Mouse (Mus musculus) layer of hippocampus, adult 6 months (tissue): ENCODE measurements around the gene Gm14408. TPM values are rescaled to one million over a fixed set of nuclear protein-coding genes. Genes with fewer than 3 reads are reported as not detected.

Experiments
- long read RNA-seq, 2 experiments: library from polyadenylated mRNA; unstranded; transcript quantifications; one replicate each; pipeline ENCODE4 v2.0.0; 2019 to 2020
- polyA plus RNA-seq: library from polyadenylated mRNA; unstranded; fragments of <200 nt; fragmentation: Nextera tagmentation; gene quantifications from 2 replicates; pipeline ENCODE4 v1.2.3, GENCODE M21; 2021

Gene Gm14408
- polyA plus RNA-seq = not detected in 2 replicates
- long read RNA-seq, experiment 1 = 0 reads
- long read RNA-seq, experiment 2 = 0 reads

DNA sequence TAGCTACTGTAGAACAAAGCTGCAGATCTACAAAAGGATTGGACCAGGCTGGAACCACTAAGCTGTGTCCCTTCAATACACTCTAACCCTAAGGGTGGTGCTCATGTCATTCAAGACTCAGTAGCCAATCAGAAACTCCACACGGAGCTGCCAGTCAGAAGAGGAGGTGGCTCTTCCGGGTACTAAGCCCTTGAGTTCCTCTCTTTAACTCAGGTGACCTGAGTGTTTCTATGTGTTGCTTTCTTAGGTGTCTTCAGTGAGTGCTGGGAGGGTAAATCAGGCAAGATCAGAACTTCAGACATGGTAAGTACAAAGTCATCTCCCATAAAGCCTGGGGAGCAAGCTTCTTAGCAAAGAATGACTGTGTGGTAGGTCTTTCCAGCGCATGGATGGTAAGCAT lies at the start of gene Gm14408:
Gene Gm14408, plus strand, starts transcription at position 301 of the 400 bp plus-strand sequence.

GRCm38 (mm10) chr2:176798312-176798711 lies 32.6 kb upstream of the Gm14408 start, which contains the start of gene Gm14295:
Gm14295 (plus strand) TSS chr2:176798612.

Other genes starting within 250 kb of the Gm14408 start
- gene Gm14308, start 194.8 kb upstream of the Gm14408 start, polyA plus RNA-seq = 29.2 and 39.7 TPM in 2 replicates
- 9.5 and 9.6 TPM in 2 replicates for gene Zfp973, start 160.6 kb upstream of the Gm14408 start, polyA plus RNA-seq
- 48.2 and 57.1 TPM in 2 replicates for gene Gm14305, start 122.8 kb upstream of the Gm14408 start, polyA plus RNA-seq
- gene Gm14295, start 32.5 kb upstream of the Gm14408 start, polyA plus RNA-seq = 49.6 and 52.8 TPM in 2 replicates
- 10.0 and 14.1 TPM in 2 replicates for gene Gm14296, start 96.7 kb downstream of the Gm14408 start, polyA plus RNA-seq
- 29.8 and 35.5 TPM in 2 replicates for gene Gm14419, start 169.8 kb downstream of the Gm14408 start, polyA plus RNA-seq
- gene Gm14401, start 243.2 kb downstream of the Gm14408 start, polyA plus RNA-seq = not detected in 2 replicates